Mouse (Mus musculus) frontal cortex, postnatal 25 days (tissue): ENCODE results near the gene Morn2.

Experiments used
- DNase-seq, 2 experiments: peaks; one replicate each; pipeline ENCODE4 v3.0.0; 2022; ENCODE audit warnings: low spot score in 2 of 2

Morn2 gene

DNA sequence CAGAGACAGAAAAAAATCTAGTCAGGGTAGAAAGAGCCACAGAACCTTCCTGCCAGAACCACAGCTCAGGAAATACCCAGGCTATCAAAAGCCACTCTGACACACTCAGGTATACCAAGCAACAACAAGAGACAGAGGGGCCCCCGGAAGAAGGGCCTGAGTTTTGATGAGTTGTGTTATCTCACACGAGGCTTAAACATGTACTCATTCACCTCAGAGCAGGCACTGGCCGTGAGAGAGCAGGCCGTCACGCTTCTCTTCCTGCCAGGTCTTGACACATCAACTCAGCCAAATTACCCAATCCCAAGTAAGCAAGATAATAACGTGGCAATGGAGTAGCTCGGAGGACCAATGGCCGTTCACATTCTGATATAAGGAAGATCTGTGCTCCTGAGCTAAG lies 33.7 kb downstream of the Morn2 start:
- DNase-seq, result no peak

DNA sequence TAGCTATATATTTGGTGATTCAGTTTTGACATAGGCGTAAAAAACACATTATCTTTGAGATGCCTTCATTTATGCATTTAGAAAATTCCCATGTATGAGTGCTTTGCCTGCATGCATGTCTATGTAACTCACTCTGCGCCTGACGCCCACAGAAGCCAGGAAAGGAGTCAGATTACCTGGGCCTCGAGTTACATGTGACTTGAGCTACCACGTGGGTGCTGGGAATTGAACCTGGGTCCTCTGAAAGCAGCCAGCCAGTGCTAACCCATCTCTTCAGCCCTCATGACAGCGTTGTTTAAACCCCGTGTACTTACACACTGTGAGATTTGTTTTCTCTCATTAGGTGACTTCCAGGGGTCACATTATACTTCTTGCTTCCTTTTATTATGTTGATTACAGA lies 34.5 kb downstream of the Morn2 start:
- DNase-seq, result no peak

- no peak for DNase-seq
Observed at GRCm38 (mm10) chr17:80325456-80325855, 35.5 kb downstream of the Morn2 start.

- DNase-seq, result no peak
Observed at GRCm38 (mm10) chr17:80326431-80326830, 36.4 kb downstream of the Morn2 start.

GRCm38 (mm10) chr17:80332386-80332785 lies 42.4 kb downstream of the Morn2 start:
- no peak for DNase-seq

GRCm38 (mm10) chr17:80345277-80345676 lies 55.3 kb downstream of the Morn2 start:
- DNase-seq, result no peak

GRCm38 (mm10) chr17:80346591-80347125 lies 56.7 kb downstream of the Morn2 start:
- no peak for DNase-seq
